Mouse (Mus musculus): ENCODE measurements around the gene Ermard.

Gene Ermard

GRCm38 (mm10) chr17:15120569-15120968 is 79.6 kb downstream of the Ermard start:
- DNase-seq (ENCODE audit: low spot score), result no peak

- DNase-seq (ENCODE audit: low spot score), result no peak
Measured at GRCm38 (mm10) chr17:15129630-15130287, 88.8 kb downstream of the Ermard start.

GRCm38 (mm10) chr17:15130288-15130656 is 89.3 kb downstream of the Ermard start:
- DNase-seq (ENCODE audit: low spot score), result no peak

GRCm38 (mm10) chr17:15134905-15135669 is 94.1 kb downstream of the Ermard start:
- DNase-seq (ENCODE audit: low spot score), result no peak

- no peak for DNase-seq (ENCODE audit: low spot score)
Measured at GRCm38 (mm10) chr17:15137443-15137842, 96.4 kb downstream of the Ermard start.
